Mouse (Mus musculus) thymus, adult 2 months (tissue): ENCODE data around the gene Gm20696.

ENCODE experiments used
- CTCF ChIP-seq: fragments of 200-500 bp; IDR thresholded peaks from 2 replicates; pipeline ENCODE4 v1.5.1; 2012; ENCODE audit warnings: mild to moderate bottlenecking, control low read depth, low read length, moderate library complexity, borderline replicate concordance; ENCODE audit not compliant: control insufficient read depth, poor library complexity, insufficient read depth; ENCODE audit errors: extremely low read depth
- POLR2A ChIP-seq: fragments of 200-500 bp; IDR thresholded peaks from 2 replicates; pipeline ENCODE4 v1.6.1; 2012; ENCODE audit warnings: mild to moderate bottlenecking, low read length, control low read depth, moderate library complexity; ENCODE audit not compliant: control insufficient read depth, poor library complexity, insufficient read depth; ENCODE audit errors: extremely low read depth

DNA sequence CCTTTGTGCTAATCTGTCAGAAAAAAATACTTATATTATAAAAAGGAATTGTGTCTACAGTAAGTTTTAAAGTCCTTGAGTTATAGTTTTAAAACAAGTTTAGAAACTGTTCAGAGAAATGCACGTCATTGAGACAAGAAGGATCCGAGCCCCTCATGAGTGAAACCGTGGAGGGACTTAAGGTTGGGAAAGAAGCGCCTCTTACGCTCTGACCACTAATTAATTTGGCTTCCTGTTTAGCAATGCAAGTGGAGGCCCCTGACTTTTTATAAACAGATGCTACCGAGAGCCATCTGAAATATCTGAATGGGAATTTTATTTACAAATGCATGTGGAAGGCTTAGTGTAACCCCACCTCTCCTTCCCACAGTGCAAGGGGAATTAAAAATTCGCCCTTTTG lies 41.3 kb downstream of the Gm20696 start:
- TF ChIP-seq POLR2A (no peak), CTCF (no peak)
